Mouse (Mus musculus) liver, postnatal 0 days (tissue): ENCODE data around the gene Rsph6a.

Experiments
- CTCF ChIP-seq: sonication (generic); IDR thresholded peaks from 2 replicates; pipeline ENCODE4 v1.5.1; 2016; ENCODE audit warnings: antibody characterized with exemption, low read depth
- EP300 ChIP-seq: IDR thresholded peaks from 2 replicates; pipeline ENCODE4 v1.6.1; 2016; ENCODE audit warnings: antibody characterized with exemption, low read depth, mild to moderate bottlenecking

DNA sequence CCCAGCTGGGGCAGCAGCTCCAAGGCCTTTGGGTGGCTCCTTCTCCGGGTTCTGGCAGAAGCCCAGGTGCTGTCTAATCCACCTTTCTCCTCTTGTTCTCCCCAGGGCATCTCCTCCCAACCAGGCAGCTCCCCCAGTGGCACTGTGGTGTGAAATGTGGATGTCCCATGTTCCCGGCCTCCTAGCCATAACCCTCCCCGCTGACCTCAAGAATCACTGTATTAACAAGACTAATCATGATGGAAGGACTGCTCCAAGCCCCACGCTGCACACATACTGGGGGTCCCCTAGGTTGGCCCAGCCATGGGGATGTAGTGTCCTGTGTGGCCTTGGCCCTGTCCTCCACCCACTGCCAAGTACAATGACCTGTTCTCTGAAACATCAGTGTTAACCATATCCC is 27.7 kb downstream of the Rsph6a start:
- no peak for TF ChIP-seq EP300
- no peak for TF ChIP-seq CTCF
